Mouse (Mus musculus) neural tube, embryonic 13.5 days (tissue): Measurements from ENCODE around the gene Rab22a. TPM values are rescaled to one million over a fixed set of nuclear protein-coding genes. Genes with fewer than 3 reads are reported as not detected.
"Not testable (repeated sequence)": the region's sequence is repeated elsewhere in the genome, so short reads cannot be mapped to it uniquely, and the experiment has no call there.

Experiments used
- ATAC-seq: fragments of 200-750 bp; cut with Nextera tagmentation; 2 replicates; pipeline ENCODE4 v1.8.0; 2017; ENCODE audit warnings: low read depth, mild to moderate bottlenecking, moderate TSS enrichment, moderate library complexity
- H3K27ac ChIP-seq: fragments of 300-500 bp; sonication (generic); replicated peaks from 2 replicates; pipeline ENCODE4 v1.5.1; 2015; ENCODE audit warnings: moderate library complexity, mild to moderate bottlenecking, inconsistent platforms
- H3K27me3 ChIP-seq: fragments of 300-500 bp; sonication (generic); 2 replicates; pipeline ENCODE4 v1.6.1; 2015; ENCODE audit warnings: mild to moderate bottlenecking, inconsistent platforms
- H3K36me3 ChIP-seq: fragments of 300-500 bp; sonication (generic); 2 replicates; pipeline ENCODE4 v1.6.1; 2015; ENCODE audit warnings: mild to moderate bottlenecking, inconsistent platforms
- H3K4me1 ChIP-seq: fragments of 300-500 bp; sonication (generic); replicated peaks from 2 replicates; pipeline ENCODE4 v1.6.1; 2015; ENCODE audit warnings: inconsistent platforms
- H3K4me2 ChIP-seq: fragments of 300-500 bp; sonication (generic); 2 replicates; pipeline ENCODE4 v1.6.1; 2015; ENCODE audit warnings: inconsistent platforms, mild to moderate bottlenecking, moderate library complexity
- H3K4me3 ChIP-seq: fragments of 300-500 bp; sonication (generic); 2 replicates; pipeline ENCODE4 v1.5.1; 2015; ENCODE audit warnings: mild to moderate bottlenecking, inconsistent platforms
- H3K9ac ChIP-seq: fragments of 300-500 bp; sonication (generic); 2 replicates; pipeline ENCODE4 v1.6.1; 2015; ENCODE audit warnings: moderate library complexity, mild to moderate bottlenecking, inconsistent platforms
- H3K9me3 ChIP-seq: fragments of 300-500 bp; sonication (generic); 2 replicates; pipeline ENCODE4 v1.6.1; 2016; ENCODE audit warnings: inconsistent platforms
- WGBS: fragments of 180-500 bp; shearing (Covaris S2); methylation state at CpG from one replicate; pipeline ENCODE4 v1.1.7; 2015; 5-methylcytosine and 5-hydroxymethylcytosine counted together
- polyA plus RNA-seq: library from polyadenylated mRNA; unstranded; fragments of >200 nt; fragmentation: Nextera tagmentation; extraction: Ambion mirVana; gene quantifications from 2 replicates; pipeline ENCODE4 v1.2.1, GENCODE M21; 2015

Rab22a gene
- 35.2 and 36.4 TPM in 2 replicates for polyA plus RNA-seq

DNA sequence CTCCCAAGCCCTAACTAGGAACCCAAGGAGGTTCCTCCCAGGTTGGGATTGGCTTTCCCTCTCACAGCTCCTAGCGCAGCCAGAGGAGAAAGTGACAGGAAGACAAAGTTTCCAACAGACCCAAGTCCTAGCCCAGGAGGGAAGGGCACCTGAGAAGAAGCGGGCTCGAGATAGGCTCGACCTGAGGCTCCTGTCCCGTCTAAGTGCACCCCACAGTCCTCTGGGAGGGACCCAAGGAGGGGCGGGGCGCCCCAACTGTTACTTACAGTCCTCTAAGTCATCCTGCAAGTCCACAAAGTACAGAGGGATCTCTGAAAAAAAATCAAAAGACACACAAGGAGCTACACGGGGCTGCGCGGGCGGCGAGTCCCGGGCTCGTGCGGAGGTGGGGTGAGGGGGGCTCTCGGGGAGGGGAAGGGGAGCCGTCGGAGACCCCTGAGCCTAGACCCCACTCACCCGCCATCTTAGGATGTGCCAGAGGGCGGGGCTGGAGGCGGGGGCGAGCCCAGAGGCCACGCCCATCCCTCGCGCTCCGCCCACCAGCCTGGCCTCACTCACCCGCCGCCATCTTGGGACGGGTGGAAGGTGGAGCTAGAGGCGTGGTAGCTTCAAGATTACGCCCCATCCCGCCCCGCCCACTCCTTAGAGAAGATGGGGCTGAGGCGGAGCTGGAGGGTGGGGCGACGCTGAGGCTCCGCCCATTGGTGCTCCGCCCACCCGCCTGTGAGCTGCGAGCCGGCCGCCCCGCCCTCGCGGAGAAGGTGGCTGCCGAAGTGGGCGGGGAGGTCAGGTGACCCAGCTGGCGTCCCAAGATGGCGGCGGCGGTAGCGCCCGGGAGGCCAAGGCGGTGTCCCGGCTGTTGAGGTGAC is at the start of gene Rab22a:
Rab22a (plus strand) TSS at position 704 of the 869 bp plus-strand sequence.
- no peaks in the 10 kb centered on the region for H3K27me3 ChIP-seq
- under 1% methylated on average over 55 of the region's 55 CpGs for WGBS
- ATAC-seq: peak; percentile 97
- peak within 1 kb of the TSS; percentile 85 for H3K4me2 ChIP-seq
- no peaks in the 10 kb centered on the region for H3K9me3 ChIP-seq
- H3K4me3 ChIP-seq: peak within 1 kb of the TSS; percentile 96
- H3K4me1 ChIP-seq: peaks cover 37% of the 10 kb centered on the region
- peaks cover 20% of the 10 kb centered on the region for H3K36me3 ChIP-seq
- peak within 1 kb of the TSS; percentile 54 for H3K27ac ChIP-seq
- peak within 1 kb of the TSS; percentile 87 for H3K9ac ChIP-seq

DNA sequence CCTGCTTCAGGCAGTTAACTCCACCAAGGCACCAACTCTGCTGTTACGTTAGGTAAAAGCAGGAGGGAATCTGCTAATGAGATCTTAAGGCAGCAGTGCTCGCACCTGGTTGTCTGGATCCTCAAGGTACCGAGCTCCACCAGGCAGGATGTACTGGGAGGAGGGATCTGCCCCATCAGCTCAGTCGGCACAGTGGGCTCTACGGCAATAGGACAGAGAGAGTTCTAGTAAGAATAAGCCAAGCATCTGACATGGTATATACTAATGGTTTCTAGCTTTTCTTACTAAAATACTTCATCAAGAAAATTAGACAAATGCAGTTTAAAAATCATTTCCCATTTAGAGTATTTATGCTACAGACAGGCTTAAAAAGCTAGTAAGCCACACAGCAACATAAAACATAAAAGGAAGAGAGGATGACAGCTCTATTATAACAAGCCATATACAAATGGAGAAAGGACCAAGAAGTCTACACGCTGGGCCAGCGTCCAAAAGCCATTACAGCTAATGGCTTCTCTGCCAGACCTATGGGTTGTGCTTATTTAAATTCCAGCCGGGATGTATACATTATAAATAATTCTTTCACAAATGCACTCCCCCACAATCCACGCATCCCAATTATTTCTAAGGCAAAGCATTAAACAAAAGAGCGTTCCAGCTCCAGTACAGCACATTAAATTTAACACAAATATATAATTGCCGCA is 44.0 kb upstream of the Rab22a start:
- H3K4me1 ChIP-seq: peaks cover 16% of the 10 kb centered on the region
- H3K9me3 ChIP-seq: peaks cover 6% of the 10 kb centered on the region; the same call in 1 of the 2 replicates
- H3K4me2 ChIP-seq: no peak overlapping the region
- H3K9ac ChIP-seq: no peak overlapping the region
- H3K27ac ChIP-seq: peak overlapping the region; percentile 61
- 50% methylated on average over 11 of the region's 11 CpGs for WGBS
- peak; percentile 52 for ATAC-seq
- H3K27me3 ChIP-seq: no peaks in the 10 kb centered on the region
- H3K36me3 ChIP-seq: 0 out of 2 replicates have a peak, but pooled peaks cover 8% of the 10 kb centered on the region
- no peak overlapping the region for H3K4me3 ChIP-seq

DNA sequence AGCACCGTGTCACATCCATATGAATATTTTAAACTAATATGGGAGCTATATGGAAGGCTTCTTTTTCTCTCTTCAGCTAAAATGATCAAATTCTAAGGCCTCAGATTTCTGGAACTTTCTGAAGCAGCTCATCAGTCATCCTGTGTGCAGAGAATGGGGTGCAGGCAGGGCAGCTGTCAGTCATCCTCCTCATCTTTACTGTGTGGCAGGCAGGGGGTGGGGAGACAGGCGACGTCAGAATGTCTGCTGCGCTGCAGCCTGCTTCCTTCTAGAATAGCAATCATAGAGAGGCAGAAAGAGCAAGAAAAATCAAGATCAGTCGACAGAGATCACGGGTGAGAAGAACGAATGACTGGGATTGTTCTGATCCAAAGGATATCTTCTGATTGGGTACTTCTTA is 43.4 kb upstream of the Rab22a start:
- Histone ChIP-seq H3K36me3 (0 out of 2 replicates have a peak, but pooled peaks cover 8% of the 10 kb centered on the region), H3K4me1 (peaks cover 10% of the 10 kb centered on the region), H3K9ac (no peak overlapping the region), H3K4me2 (no peak overlapping the region), H3K4me3 (no peak overlapping the region), H3K27me3 (no peaks in the 10 kb centered on the region), H3K9me3 (peaks cover 6% of the 10 kb centered on the region; the same call in 1 of the 2 replicates), H3K27ac (peak overlapping the region; percentile 59)
- no peak for ATAC-seq
- 49% methylated on average over 7 of the region's 7 CpGs for WGBS

DNA sequence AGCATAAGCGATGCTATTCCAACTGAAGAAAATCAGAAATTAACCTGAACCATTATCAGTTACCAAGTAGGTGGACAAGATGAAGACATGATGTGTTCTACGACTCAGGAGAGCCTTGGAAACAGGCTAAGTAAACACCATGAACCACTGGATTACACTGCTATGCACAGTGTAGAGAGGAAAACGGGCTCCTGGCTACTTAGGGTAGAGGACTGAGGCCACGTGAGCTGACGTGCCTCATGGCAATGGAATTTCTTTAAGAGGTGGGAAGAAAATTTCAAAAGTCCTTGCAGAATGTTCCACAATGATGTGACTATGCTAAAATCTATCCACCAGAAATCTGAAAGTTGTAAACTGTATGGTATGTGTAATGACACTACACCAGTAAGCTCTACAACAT is 40.4 kb upstream of the Rab22a start:
- H3K4me1 ChIP-seq: peaks cover 19% of the 10 kb centered on the region
- no peak overlapping the region for H3K9ac ChIP-seq
- H3K9me3 ChIP-seq: peaks cover 6% of the 10 kb centered on the region; the same call in 1 of the 2 replicates
- H3K4me3 ChIP-seq: no peak overlapping the region
- no peak for ATAC-seq
- 93% methylated on average over 5 of the region's 5 CpGs for WGBS
- H3K4me2 ChIP-seq: no peak overlapping the region
- 0 out of 2 replicates have a peak, but pooled peaks cover 8% of the 10 kb centered on the region for H3K36me3 ChIP-seq
- H3K27ac ChIP-seq: no peak overlapping the region
- no peaks in the 10 kb centered on the region for H3K27me3 ChIP-seq

DNA sequence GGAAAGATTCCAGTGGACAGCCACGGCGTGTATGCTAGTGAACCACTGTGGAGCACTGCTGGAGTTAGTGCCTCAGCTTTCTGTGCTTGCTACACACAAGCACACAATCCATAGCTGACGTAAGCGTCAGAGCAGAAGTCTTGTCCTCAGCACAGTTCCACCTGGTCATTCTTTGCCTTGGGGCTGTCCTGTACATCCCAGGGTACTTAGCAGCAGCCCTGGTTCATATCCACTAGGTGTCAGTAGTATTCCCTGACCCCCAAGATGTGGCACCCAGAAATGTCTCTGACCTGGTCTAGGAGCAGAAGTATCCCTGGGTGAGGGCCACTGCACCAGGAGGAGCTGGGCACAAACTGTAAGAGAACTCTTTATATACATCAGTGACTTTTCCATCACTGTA is 38.9 kb upstream of the Rab22a start:
- 97% methylated on average over 4 of the region's 4 CpGs for WGBS

DNA sequence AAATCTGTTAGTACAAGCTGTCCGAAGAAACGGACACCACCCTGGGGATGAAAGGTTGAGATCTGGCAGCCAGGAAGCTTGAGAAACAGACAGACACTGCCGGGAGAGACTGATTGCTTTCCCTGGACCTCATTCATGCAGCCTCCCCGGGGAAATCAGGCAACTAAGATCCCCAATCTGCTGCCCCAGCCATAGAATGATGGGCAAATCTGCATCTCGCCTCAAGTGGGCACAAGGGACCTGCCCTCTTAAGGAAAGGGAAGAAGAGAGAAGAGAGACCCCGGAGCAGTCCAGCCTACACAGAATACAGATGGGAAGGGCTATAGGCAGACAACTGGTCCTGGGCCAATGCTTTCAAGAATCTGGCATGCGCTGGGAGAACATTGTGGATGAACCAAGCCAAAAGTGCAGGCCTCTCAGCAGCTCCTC is 37.4 kb upstream of the Rab22a start:
- no peaks in the 10 kb centered on the region for H3K27me3 ChIP-seq
- H3K4me1 ChIP-seq: peaks cover 16% of the 10 kb centered on the region
- no peak overlapping the region for H3K4me3 ChIP-seq
- H3K9ac ChIP-seq: no peak overlapping the region
- H3K9me3 ChIP-seq: peaks cover 1% of the 10 kb centered on the region; the same call in 1 of the 2 replicates
- WGBS: 36% methylated on average over 7 of the region's 7 CpGs
- no peak for ATAC-seq
- H3K27ac ChIP-seq: peak overlapping the region; percentile 38; the same call in 1 of the 2 replicates
- no peak overlapping the region for H3K4me2 ChIP-seq
- no peaks in the 10 kb centered on the region for H3K36me3 ChIP-seq

More for the DNA sequence above, 38.9 kb upstream of the Rab22a start:
- no peak overlapping the region for H3K4me3 ChIP-seq
- H3K27ac ChIP-seq: no peak overlapping the region
- no peak overlapping the region for H3K4me2 ChIP-seq
- H3K9me3 ChIP-seq: peaks cover 6% of the 10 kb centered on the region; the same call in 1 of the 2 replicates
- H3K4me1 ChIP-seq: peaks cover 19% of the 10 kb centered on the region
- no peak overlapping the region for H3K9ac ChIP-seq
- H3K27me3 ChIP-seq: no peaks in the 10 kb centered on the region
- ATAC-seq: no peak
- no peaks in the 10 kb centered on the region for H3K36me3 ChIP-seq

DNA sequence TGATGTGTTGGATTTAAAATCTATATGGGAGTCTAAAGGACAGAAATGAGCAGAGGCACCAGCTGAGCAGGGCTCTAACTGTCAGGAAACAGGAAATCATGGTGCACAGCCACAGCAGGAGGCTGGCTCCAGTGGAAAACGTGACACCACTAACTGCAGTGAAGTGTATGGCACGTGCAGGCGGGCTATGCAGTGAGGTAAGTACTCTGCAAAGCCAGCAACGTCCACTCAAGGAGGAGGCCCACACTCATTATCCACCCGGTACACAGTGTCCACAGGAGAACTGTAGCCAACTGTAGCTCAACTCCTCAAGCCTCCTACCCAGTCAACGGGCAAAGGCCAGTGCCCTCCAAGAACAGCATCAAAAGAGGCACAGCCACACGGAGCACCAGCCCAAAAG is 34.9 kb upstream of the Rab22a start:
- Histone ChIP-seq H3K4me3 (no peak overlapping the region), H3K9me3 (no peaks in the 10 kb centered on the region), H3K27ac (no peak overlapping the region), H3K36me3 (no peaks in the 10 kb centered on the region), H3K9ac (no peak overlapping the region), H3K4me2 (no peak overlapping the region), H3K4me1 (peaks cover 16% of the 10 kb centered on the region), H3K27me3 (no peaks in the 10 kb centered on the region)
- WGBS: 69% methylated on average over 7 of the region's 7 CpGs
- ATAC-seq: no peak

DNA sequence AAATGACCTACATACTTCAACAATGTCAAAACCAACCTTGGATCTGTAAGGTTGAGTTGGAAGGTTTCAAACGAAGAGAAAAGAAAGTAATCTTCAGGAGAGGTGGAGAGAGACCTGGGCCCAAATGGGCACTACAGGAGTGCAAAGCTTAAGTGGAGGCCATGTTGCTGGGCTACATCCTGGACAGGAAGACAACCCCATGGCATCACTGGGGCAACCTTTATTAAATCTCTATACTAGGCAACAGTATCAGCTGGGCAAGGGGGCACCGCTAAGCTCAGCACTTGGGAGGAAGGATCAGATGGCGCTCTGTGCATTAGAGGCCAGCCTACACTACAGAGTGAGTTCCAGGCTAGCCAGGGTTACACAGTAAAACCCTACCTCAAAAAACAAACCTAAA is 33.8 kb upstream of the Rab22a start:
- WGBS: 93% methylated on average over 3 of the region's 3 CpGs
- Histone ChIP-seq H3K9me3 (no peaks in the 10 kb centered on the region), H3K4me2 (no peak overlapping the region), H3K9ac (no peak overlapping the region), H3K36me3 (no peaks in the 10 kb centered on the region), H3K4me1 (peaks cover 16% of the 10 kb centered on the region), H3K27ac (no peak overlapping the region), H3K27me3 (no peaks in the 10 kb centered on the region), H3K4me3 (no peak overlapping the region)
- ATAC-seq: no peak

DNA sequence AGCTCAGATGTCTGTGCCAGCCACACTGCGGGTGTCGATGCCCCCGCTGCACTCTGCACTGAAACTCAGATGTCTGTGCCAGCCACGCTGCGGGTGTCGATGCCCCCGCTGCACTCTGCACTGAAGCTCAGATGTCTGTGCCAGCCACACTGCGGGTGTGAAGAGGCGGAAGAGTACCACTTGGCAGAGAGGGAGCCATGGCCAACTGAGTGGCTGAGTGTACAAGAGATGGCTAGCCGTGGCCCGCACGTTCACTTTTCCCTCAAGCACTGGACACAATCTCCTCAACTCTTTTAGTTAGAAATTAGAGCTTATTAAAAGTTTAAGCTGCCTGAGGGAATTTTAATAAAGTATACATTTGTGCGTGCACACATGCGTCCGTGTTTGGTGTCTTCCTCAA is 25.5 kb upstream of the Rab22a start:
- not testable (repeated sequence) for H3K36me3 ChIP-seq, H3K4me3 ChIP-seq, H3K27me3 ChIP-seq, H3K27ac ChIP-seq, ATAC-seq, H3K4me1 ChIP-seq, H3K9me3 ChIP-seq, H3K4me2 ChIP-seq, H3K9ac ChIP-seq
- 92% methylated on average over 15 of the region's 15 CpGs for WGBS

DNA sequence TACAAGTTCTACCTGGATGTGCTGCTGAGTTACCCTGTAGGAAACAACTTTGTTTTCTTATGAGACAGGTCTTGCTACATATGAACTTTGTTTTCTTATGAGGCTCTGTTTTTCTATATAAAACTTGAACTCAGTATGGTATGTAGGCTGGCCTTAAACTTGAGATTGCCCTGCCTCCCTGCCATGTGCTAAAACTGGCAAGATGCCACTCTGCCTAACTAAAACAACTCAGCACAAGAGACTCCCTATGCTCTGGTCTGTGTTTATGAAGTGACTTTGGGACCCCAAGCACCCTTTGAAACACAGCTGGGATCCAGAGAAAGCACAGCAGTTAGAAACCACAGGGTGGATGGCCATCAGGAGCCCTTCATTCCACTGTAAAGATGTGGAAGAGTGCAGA is 18.2 kb upstream of the Rab22a start:
- 0 out of 2 replicates have a peak, but pooled peaks cover 7% of the 10 kb centered on the region for H3K36me3 ChIP-seq
- ATAC-seq: no peak
- H3K9me3 ChIP-seq: no peaks in the 10 kb centered on the region
- H3K27ac ChIP-seq: no peak overlapping the region
- H3K4me2 ChIP-seq: no peak overlapping the region
- no peaks in the 10 kb centered on the region for H3K27me3 ChIP-seq
- H3K4me3 ChIP-seq: no peak overlapping the region
- no peak overlapping the region for H3K9ac ChIP-seq
- H3K4me1 ChIP-seq: peaks cover 7% of the 10 kb centered on the region

DNA sequence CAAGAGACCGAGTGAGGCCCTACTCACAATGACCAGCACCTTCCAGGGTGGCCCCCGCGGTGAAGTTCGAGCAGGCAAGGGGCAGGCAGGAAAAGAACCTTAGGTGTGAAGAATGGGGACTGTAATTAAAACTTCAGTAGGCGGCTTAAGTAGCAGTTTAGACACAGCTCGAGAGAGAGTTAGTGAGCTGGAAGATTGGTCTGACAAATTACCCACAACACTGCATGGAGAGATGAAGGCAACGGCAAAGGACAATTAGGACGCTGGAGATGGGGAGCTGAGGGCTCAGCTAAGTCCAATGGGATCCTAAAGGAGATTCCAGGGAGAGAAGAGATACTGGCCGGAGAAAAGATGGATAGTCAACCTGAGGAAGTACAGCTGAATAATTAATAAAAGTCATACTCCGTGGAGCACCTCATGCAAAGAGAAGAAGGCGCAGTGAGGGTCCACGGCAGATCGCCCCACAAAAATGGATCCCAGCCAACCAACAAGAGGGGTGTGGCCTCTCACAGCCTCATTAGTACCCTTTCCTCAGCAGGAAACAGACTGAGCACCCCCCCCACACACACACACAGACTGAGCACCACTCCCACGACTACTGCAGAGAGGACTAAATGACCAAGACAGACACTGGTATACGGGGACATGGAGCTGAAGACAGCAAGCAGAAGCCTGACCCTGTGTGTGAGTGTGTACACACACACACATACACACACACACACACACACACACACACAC is 17.1 kb upstream of the Rab22a start:
- Histone ChIP-seq H3K9ac (no peak overlapping the region), H3K4me2 (no peak overlapping the region), H3K4me3 (no peak overlapping the region), H3K27ac (no peak overlapping the region), H3K4me1 (peaks cover 15% of the 10 kb centered on the region), H3K36me3 (0 out of 2 replicates have a peak, but pooled peaks cover 4% of the 10 kb centered on the region), H3K9me3 (no peaks in the 10 kb centered on the region), H3K27me3 (no peaks in the 10 kb centered on the region)
- ATAC-seq: no peak
- WGBS: 56% methylated on average over 15 of the region's 15 CpGs
